Mouse (Mus musculus): Measurements from ENCODE around the gene Unc13c.

Gene Unc13c

DNA sequence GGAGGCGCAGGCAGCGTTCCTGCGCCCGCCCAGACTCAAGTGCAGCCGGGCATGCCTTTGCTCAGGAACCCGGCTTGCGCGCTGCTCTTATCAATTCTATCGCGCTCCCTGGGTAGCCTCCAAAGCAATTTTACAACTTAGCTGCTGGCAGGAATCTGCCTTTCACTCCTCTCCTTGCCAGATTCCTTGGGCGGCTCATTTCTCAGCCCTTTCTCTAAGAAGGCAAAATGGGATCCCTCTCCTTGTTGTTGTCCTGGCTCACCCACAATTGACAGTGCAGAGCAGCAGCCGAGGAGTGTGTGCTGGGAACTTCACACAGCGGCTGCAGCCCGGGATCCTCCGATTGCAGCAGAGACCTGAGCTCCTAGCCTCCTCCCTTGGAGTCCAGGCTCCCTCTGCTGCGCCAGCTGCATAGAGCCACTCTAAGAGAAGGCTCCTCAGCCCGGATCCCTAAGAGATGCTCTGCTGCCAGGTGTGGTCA lies at the start of gene Unc13c:
Unc13c (minus strand) TSS at position 326 of the 481 bp plus-strand sequence.
- DNase-seq (ENCODE audit: low spot score in 2 of 2), result peak; percentile 8 to 20

DNA sequence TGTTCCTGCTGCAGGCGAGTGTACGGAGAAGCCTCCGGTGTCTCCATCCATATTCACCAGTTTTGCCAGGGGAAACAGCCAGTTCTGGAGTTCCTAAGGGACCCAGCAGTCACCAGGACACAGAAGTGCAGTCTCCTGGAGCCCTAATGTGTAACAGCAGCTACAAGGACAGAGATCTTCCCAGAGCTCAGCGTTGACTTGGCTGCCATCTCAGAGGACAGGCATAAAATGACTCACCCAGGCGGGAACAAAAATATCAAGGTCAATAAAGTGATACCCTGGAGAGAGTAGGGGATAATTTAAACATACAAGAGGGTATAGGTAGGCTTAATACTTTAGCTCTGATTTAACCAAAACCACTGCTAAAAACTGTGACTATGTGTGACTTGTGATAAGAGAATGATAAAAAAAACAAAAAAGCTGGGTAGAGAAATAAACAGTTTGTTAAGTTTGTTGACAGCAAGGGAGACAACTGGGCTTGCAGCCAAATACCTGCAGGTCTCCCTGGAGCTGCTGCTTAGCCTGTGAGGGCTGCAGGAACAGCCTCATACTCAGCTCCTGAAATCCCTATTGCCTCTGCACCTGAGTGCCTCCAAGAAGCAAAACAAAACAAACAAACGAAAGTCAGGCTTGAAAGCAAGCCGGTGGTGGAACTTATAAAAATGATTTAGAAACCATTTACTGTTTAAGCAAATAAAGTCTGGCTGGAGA lies 39.4 kb upstream of the Unc13c start:
- no peak for DNase-seq (ENCODE audit: low spot score in 2 of 2)

DNA sequence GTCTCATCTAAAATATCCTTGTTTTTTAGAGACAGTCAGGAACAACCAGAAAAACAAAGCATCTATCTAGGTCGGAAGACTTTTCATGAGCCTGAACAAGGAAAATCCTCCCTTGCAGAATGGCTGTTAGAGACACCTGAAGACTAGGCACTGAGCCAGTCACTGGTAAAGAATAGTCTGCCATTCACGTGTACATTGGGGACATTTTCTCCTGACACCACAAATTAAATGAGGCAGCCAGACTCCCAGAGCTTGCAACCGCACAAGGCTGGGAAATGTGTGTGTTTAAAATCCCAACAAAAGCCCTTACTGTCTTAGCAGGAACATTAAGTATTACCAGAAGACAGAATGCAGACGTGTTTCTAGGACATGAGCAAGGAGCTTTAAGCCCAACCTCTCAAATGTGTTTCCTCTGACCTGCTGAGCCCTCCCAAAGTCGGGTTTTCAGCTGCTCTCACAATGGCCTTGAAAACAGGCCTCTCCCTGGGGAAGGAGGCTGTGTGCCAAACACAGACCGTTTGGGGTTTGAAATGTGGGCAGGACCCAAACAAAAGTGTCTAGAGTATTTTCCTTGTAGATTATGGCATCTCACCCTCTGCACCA lies 33.7 kb upstream of the Unc13c start:
- DNase-seq (ENCODE audit: low spot score in 2 of 2), result no peak

DNA sequence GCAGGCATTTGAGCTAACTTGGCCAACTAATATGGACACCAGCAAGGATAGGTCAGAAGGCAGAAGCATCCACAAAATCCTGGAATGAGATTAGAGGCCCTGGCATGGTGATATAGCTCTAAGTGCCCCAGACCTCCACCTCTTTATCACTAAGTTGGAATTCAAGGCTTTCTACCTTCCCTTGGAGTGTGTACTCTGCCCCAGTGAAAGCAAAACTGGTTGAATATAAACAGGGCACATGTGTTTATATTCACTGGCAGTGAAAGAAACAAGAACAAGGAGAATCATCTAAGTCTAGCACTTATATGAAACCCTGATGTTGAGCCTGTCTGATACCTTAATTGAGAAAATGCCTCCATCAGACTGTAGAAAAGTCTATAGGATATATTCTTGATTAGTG lies 19.3 kb upstream of the Unc13c start:
- no peak for DNase-seq (ENCODE audit: low spot score in 2 of 2)

DNA sequence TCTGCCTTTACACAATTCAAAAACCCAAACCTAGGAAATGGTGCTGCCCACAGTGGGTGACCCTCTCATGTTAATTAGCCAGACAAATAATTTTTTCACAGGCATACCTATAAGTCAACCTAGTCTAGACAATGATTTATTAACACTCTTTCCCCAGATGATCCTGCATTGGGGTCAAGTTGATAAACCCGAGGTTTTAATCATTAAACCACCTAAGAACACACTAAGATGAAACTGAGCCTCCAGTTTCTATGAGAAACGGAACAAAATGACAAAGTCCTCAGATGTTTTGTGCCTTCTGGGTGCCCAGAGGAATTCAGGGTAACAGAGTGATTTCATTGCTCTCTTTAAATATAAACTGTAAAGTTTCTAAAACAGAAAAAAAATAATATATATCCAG lies 18.5 kb upstream of the Unc13c start:
- DNase-seq (ENCODE audit: low spot score in 2 of 2), result no peak

DNA sequence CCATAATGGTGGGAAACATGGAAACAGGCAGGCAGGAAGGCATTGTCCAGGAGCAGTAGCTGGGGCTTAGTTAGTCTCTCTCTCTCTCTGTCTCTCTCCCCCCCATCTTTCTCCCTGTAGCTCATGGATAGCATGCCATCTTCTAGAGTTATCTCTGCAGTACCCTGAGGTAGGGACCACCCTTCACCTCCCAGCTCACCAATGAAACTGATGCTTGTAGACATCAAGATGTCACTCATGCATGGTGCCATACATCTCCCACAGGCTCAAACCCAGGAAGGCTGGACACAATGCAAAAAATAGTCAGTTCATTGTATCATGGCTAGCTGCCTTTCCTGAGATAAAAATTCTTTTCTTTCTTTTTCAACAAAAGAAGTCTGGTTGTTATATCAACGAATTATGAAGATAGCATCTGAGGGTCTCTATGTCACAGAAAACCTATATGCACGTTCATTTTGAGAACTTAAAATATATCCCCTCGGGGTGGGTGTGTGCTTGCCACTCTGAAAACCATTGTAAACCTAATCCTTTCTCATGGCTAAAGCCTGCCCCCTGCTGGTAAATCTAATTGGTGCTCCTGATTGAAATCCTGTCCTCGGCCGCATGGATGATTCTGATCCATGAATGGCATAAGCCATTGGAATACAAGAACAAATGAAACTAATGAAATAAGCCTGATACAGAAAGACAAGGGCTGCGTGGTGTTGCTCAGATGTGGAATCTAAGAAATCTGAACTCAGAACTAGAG lies 14.0 kb upstream of the Unc13c start:
- DNase-seq (ENCODE audit: low spot score in 2 of 2), result peak; percentile 18 to 46

DNA sequence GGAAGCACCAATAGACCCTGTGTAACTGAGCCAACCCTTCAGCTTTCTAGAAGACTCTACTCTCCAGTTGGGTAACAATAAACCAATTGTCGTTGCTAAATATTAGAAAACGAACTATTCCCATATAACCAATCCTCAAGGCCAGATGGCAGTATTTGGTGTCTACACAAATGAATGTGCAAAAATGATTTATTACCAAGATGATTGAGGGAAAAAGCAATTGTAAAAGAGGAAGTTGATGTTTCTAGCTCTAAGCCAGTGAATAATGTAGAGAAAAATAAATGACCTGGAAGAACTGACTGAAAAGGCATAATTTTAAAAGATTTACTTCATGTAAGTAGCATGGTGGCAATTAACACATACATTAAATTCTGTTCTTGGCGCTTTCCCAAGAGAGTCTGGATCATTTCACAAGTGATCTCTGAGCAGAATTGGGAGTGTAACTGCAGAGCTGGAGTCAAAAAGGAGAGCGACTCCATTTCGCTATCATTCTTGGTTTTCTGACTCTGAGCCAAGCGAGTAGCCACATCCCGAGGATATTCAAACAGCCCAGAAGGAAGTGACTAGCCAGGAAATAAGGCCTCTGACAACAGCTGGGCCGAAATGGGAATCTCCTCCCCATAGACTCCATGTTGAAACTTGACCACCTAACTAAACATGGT lies 3.7 kb upstream of the Unc13c start:
- no peak for DNase-seq (ENCODE audit: low spot score in 2 of 2)

DNA sequence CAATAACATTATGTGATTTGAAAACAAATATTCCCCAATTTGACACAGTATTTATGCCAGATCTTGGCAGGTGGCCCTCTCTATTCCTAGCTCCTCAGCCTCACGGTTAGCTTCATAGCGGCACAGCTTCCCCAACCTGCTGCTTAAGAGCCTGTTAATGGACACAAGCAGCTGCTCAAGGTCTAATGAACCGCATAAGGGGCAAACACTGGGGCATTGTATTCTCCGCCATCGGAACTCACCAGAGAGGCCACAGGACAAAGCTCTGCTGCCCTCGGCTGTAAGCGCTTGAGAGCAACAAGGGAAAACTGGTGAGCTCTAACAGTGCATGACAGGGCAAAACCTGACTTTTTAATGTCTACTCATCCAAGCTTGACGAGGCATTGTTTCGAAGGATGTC lies 2.0 kb upstream of the Unc13c start:
- no peak for DNase-seq (ENCODE audit: low spot score in 2 of 2)

DNA sequence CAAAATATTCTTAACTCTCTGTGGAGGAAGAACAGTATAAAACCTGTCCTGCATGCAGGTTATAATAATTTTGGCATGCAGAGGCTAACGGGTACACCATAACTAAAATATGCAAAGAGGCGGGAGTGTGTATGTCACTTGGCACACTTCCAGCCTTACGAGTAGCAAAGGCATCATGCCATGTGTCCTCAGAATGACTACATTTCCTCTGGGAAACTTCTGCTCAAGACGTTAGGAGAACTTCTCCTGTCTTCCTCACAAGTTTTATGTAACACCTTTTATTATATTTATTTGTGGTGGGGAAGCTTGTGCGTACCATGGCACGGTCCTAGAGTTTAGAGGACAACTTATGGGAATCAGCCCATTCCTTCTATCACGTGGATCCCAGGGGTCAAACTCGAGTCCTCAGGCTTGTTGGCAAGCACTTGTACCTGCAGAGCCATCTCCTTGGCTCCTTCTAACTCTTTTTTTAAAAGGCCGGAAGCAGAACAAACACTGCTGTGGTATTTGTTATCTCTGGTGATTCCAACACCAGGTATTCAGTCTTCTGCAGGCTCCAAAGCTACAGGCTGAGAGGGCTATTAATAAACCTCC lies 3.3 kb downstream of the Unc13c start:
- no peak for DNase-seq (ENCODE audit: low spot score in 2 of 2)

DNA sequence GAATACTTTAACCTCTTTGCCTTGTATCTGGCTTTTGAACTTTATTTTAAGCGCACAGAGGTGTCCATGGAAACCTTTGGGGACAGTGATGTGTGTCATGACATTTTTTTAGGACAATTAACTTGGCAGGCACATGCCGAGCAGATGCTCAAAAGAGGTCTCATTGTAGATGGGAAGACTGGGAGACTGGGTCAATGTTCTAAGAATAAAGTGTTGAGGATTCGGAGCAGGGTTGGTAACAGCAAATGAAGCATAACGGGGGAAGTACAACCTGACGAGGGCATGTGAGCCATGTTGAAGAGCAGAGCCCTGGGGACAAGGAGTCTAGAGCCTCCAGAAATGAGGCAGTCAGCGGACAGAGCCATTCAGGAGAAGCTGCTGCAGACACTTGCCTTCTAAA lies 6.3 kb downstream of the Unc13c start:
- no peak for DNase-seq (ENCODE audit: low spot score in 2 of 2)

DNA sequence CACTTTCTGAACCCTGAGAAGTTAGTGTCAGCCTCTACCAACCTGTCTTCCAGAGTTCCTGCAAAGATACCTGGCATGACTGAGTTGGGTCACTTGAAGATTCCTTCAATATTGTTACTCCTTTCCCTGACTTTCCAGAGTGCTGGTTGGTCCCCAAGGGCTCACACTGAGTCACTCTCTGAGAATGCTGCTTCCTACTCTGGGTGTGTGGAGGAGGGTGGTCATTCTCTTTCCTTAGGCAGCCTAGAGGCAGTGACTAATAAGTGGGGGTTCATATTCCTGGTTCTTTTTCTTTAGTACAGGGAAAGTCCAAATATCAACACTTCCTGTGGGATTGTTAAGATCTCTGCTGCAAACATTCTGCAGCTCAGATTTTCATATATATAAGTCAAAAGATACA lies 16.4 kb downstream of the Unc13c start:
- DNase-seq (ENCODE audit: low spot score in 2 of 2), result no peak

DNA sequence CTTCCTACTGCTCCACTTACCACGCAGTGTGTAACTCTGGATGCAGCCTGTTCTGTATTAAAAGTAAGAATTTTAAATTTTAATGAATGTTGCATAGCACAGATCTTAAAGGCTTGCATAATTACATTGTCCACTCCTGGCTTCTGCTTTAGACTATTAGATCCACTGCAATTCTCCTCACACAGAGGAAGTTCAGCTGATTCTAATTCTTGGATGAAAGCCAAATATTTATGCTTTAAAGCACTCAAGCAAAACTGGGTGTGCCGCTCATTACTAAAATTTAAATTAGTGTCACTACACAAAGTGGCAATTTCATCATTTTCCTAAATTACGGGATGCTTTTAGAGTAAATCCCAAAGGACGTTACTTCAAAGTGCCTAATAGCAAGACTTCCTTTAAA lies 17.2 kb downstream of the Unc13c start:
- DNase-seq (ENCODE audit: low spot score in 2 of 2), result no peak

DNA sequence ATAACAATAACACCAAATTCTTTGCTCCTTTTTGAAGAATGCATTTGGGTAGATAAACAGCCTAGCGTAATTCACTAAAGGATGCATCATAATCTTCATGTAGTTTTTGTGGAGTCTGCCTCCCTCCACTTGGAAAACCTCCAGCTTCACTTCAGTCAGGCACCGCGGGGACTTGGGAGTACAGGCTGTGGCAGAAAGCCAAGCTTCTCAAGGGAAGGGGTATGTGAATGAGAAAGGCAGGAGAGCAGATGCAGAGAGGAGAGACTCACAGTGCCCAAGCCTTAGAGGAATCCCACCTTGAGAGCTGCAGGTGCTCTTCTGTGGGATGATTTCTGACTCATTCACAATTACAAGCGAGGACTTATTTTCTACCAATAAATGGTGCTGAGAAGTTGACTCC lies 33.9 kb downstream of the Unc13c start:
- DNase-seq (ENCODE audit: low spot score in 2 of 2), result no peak

DNA sequence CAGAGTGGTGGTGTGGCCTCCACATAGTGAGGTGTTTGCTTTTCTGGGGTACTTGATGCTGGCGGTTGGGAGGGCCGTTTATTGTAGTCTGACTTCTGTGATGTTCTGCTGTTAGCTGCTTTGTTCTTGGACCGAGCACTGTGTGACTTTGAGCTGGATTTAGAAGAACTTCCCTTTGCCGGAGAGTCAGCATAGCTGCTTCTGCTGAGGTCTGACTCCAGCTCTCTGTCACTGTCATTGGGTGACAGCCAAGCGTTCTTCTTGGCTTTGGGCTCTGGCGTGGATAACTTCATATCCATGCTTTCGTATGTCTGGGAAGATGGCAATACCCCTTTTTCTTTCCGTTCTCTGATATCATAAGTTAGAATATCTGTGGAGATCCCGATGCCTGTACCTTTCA lies 36.8 kb downstream of the Unc13c start:
- DNase-seq (ENCODE audit: low spot score in 2 of 2), result no peak

DNA sequence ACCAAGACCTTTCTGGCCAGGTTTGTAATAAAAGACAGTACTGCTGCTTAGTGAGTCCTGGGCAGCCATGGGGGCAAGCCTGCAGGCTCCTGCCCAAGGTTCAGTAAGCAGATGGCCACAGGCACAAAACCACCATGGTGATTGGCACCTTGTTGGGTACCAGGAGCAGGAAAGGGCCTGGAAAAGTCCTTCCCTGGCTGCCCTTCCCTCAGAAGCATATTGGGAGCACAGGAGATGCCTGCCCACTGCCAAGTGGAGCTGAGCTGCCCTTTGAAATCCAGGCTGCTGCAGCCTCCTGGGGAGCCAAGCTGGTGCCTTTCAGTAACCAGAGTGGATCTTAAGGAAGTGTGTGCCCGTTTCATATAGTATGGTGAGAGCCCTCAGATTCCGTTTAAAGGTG lies 41.5 kb downstream of the Unc13c start:
- no peak for DNase-seq (ENCODE audit: low spot score in 2 of 2)

DNA sequence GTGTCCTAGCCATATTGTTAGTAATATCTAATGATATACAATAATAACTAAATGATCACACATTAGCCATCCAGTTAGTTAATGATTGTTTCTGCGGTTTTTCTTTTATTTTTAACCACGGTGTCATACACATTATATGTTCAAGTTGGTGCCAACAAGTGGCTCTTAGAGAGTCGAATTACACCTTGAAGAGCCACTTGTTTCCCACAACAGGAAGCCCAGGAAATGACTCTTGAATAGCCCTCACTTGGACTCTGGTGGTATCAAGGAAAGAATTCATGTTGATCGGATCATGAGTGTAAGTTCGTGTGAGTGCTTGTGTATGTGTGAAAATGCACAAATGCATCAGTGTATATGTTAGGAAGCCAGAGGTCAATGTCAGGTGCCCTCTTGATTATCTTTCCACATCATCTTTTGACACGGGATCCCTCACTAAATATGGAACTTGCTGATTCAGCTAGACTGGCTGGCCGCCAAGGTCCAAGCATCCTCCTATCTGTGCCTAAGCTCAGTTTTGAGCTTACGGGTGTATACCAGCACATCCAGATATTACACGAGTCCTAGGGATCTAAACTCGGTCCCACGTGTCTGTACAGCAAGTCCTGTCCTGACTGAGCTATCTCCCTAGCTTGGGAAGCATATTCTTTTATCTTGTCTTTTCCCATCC lies 46.2 kb downstream of the Unc13c start:
- DNase-seq (ENCODE audit: low spot score in 2 of 2), result no peak

DNA sequence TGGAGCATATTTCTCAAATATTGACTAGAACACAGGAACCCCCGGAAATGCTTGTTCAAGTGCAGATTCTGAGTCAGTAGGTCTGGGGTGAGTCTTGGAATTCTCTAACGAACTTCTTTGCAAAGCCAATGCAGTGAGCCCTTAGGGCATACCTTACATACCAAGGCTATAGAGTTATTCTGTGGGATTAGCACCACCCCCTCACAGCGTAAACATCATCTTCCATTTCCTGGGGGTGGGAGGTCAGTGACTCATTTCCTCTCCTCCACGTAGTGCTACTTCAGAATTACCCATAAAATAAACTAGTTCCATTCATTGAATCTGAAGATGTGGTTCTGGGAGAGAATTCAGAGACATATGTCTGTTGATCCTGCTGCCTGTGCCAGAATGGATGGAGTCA lies 62.8 kb downstream of the Unc13c start:
- DNase-seq (ENCODE audit: low spot score in 2 of 2), result no peak

DNA sequence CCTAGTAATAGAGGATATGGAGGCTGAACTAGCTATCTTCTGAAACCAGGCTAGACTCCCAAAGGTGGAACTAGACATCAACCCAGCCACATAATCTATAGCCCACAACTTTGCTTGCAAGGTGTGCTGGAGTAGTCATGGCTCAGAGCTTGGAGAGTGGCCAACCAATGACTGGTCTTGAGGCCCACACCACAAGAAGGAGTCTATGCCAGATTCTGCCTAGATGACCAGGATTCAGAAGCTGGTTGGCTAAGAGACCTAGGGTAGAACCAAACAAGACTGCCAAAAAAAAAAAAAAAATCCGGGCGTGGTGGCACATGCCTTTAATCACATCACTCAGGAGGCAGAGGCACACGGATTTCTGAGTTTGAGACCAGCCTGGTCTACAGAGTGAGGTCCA lies 70.2 kb downstream of the Unc13c start:
- no peak for DNase-seq (ENCODE audit: low spot score in 2 of 2)

DNA sequence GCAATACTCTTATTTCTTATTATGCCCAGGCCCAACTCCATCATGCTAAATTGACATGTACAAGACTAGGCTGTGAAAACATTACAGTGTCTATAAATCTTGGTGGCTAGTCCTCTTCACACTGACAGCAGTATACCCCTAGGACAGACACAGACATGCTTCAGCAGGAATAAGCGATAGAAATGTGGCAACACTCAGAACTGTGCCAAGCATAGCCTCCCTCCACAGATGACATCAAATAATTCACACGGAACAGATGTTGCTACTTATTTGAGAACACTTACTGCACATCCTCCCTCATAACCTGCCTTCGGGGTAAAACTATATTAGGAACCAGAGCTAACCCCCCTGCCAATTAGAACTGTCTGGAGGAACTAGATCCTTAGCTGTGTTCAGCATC lies 72.6 kb downstream of the Unc13c start:
- no peak for DNase-seq (ENCODE audit: low spot score in 2 of 2)

DNA sequence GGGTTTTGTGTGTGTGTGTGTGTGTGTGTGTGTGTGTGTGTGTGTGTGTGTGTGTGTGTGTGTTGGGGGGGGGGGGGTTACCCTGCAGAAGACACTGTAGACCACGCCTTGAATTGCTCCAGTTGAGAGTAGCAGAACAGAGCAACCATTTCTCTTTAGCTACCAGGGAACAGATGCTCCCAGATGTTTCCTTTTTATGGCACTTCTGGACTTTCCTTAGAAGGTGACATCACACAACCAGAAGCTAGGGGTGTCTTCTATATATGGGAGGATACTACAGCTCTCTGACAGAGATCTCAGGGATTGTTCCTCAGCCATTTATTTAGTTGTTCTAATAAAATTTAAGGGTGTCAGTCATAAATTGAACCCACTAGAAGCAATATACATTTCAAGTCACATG lies 85.2 kb downstream of the Unc13c start:
- no peak for DNase-seq (ENCODE audit: low spot score in 2 of 2)

DNA sequence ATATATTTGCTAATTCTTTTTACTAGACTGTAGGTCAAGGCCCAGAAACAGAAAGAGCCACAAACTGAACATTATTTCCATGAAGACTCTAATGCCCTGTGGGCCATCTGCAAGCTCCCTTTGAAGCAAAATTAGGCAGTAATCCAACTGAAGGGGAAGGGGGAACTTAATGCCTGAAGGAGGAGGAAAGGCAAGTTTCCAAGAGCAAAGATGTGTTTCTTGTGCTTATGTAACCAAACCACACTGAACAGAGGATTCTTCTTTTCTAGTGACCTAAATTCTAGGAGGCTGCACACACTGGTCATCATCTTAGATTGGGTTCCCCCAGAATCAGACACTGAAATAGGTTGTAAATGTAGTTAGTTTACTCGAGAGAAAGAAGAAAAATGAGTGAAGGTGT lies 85.6 kb downstream of the Unc13c start:
- no peak for DNase-seq (ENCODE audit: low spot score in 2 of 2)
